Mouse (Mus musculus) embryonic facial prominence, embryonic 15.5 days (tissue): ENCODE results near the gene Hipk3. TPM values are rescaled to one million over a fixed set of nuclear protein-coding genes. Genes with fewer than 3 reads are reported as not detected.

ENCODE experiments used
- ATAC-seq: fragments of 200-750 bp; cut with Nextera tagmentation; 2 replicates; pipeline ENCODE4 v1.8.0; 2017; ENCODE audit warnings: low read depth, moderate TSS enrichment; ENCODE audit not compliant: insufficient number of reproducible peaks, low FRiP score, low TSS enrichment
- H3K27ac ChIP-seq: fragments of 300-500 bp; sonication (generic); replicated peaks from 2 replicates; pipeline ENCODE4 v1.5.1; 2015; ENCODE audit warnings: mild to moderate bottlenecking, inconsistent platforms
- H3K27me3 ChIP-seq: fragments of 300-500 bp; sonication (generic); 2 replicates; pipeline ENCODE4 v1.6.1; 2015; ENCODE audit warnings: inconsistent platforms
- H3K36me3 ChIP-seq: fragments of 300-500 bp; sonication (generic); 2 replicates; pipeline ENCODE4 v1.6.1; 2015; ENCODE audit warnings: mild to moderate bottlenecking, inconsistent platforms
- H3K4me1 ChIP-seq: fragments of 300-500 bp; sonication (generic); 2 replicates; pipeline ENCODE4 v1.6.1; 2015; ENCODE audit warnings: inconsistent platforms
- H3K4me2 ChIP-seq: fragments of 300-500 bp; sonication (generic); replicated peaks from 2 replicates; pipeline ENCODE4 v1.6.1; 2015; ENCODE audit warnings: mild to moderate bottlenecking, inconsistent platforms
- H3K4me3 ChIP-seq: fragments of 300-500 bp; sonication (generic); replicated peaks from 2 replicates; pipeline ENCODE4 v1.5.1; 2015; ENCODE audit warnings: mild to moderate bottlenecking, inconsistent platforms
- H3K9ac ChIP-seq: fragments of 300-500 bp; sonication (generic); 2 replicates; pipeline ENCODE4 v1.6.1; 2015; ENCODE audit warnings: inconsistent platforms
- H3K9me3 ChIP-seq: fragments of 300-500 bp; sonication (generic); replicated peaks from 2 replicates; pipeline ENCODE4 v1.6.1; 2016; ENCODE audit warnings: inconsistent platforms
- WGBS: fragments of 180-500 bp; shearing (Covaris S2); methylation state at CpG from one replicate; pipeline ENCODE4 v1.1.7; 2015; 5-methylcytosine and 5-hydroxymethylcytosine counted together
- polyA plus RNA-seq: library from polyadenylated mRNA; unstranded; fragments of >200 nt; fragmentation: Nextera tagmentation; extraction: Ambion mirVana; gene quantifications from 2 replicates; pipeline ENCODE4 v1.2.1, GENCODE M21; 2015

The Hipk3 gene
- polyA plus RNA-seq, 1 experiment from 2014 or later, result 17.5 TPM

DNA sequence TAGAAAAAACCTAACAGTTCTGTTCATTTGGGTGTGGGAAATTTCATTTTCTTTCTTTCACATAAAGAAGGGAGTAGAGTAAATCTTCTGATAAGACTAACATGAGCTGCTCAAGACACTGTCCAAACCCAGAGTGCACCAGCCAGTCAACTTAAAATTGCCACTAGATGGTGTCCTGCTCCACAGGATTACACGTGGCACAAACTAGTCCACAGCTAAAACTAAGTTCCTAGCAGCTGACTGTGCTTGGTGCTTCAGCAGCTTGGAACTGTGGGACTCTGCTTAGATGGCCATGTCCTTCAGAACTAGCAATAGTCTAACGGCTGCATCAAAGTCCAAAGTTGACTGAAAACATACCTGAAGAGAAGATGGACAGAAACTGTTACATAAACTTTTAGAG is 49.5 kb downstream of the Hipk3 start:
- H3K9me3 ChIP-seq, result no peaks in the 10 kb centered on the region
- ATAC-seq, result no peak

GRCm38 (mm10) chr2:104442341-104442740 is 51.9 kb downstream of the Hipk3 start:
- Histone ChIP-seq H3K9me3 (no peaks in the 10 kb centered on the region), H3K9ac (no peak overlapping the region), H3K27ac (no peak overlapping the region), H3K4me1 (no peaks in the 10 kb centered on the region), H3K4me2 (no peak overlapping the region), H3K4me3 (no peak overlapping the region), H3K36me3 (peaks cover 24% of the 10 kb centered on the region), H3K27me3 (no peaks in the 10 kb centered on the region)
- ATAC-seq, result no peak
- whole genome bisulfite sequencing, result 61% methylated on average over 4 of the region's 4 CpGs

More for the DNA sequence above, 49.5 kb downstream of the Hipk3 start:
- Histone ChIP-seq H3K4me1 (no peaks in the 10 kb centered on the region), H3K9ac (no peak overlapping the region), H3K36me3 (peaks cover 12% of the 10 kb centered on the region), H3K27me3 (no peaks in the 10 kb centered on the region), H3K27ac (no peak overlapping the region), H3K4me3 (no peak overlapping the region), H3K4me2 (no peak overlapping the region)
- 33% methylated on average over 2 of the region's 2 CpGs for WGBS

DNA sequence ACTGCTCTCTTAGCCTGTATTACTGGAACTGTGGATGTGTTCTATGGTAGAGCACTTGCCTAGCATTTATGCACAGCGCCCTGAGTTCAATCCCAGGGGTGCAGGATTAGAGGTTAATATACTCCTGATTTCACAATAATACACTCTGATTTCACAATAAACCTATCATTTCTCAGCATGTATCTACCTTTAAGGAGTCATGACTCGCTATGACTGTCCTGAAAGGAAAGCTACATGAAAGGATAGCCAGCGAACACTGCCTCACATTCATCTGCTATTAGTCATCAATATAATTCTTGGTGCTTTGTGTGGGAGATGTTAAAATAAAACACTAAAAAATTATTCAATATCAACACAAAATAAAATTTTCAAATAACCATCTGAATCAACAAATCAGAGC is 58.0 kb downstream of the Hipk3 start:
- no peak overlapping the region for H3K4me2 ChIP-seq
- H3K36me3 ChIP-seq, result peaks cover 62% of the 10 kb centered on the region
- no peaks in the 10 kb centered on the region for H3K4me1 ChIP-seq
- no peaks in the 10 kb centered on the region for H3K9me3 ChIP-seq
- H3K4me3 ChIP-seq, result no peak overlapping the region
- no peaks in the 10 kb centered on the region for H3K27me3 ChIP-seq
- H3K9ac ChIP-seq, result no peak overlapping the region
- WGBS, result 92% methylated on average over 3 of the region's 3 CpGs
- ATAC-seq, result no peak
- no peak overlapping the region for H3K27ac ChIP-seq

- Histone ChIP-seq H3K36me3 (peaks cover 50% of the 10 kb centered on the region), H3K9ac (no peak overlapping the region), H3K4me3 (no peak overlapping the region), H3K27me3 (no peaks in the 10 kb centered on the region), H3K27ac (no peak overlapping the region), H3K9me3 (no peaks in the 10 kb centered on the region), H3K4me1 (no peaks in the 10 kb centered on the region), H3K4me2 (no peak overlapping the region)
- WGBS, result 82% methylated on average over 6 of the region's 6 CpGs
- ATAC-seq, result no peak
Measured at GRCm38 (mm10) chr2:104431067-104431466, 63.2 kb downstream of the Hipk3 start.

- no peak for ATAC-seq
- 0 out of 2 replicates have a peak overlapping the region, but pooled peaks have one; percentile 34 for H3K27ac ChIP-seq
- H3K9ac ChIP-seq, result no peak overlapping the region
- 58% methylated on average over 5 of the region's 5 CpGs for WGBS
- H3K4me2 ChIP-seq, result no peak overlapping the region
- no peaks in the 10 kb centered on the region for H3K4me1 ChIP-seq
- peaks cover 47% of the 10 kb centered on the region for H3K36me3 ChIP-seq
- H3K9me3 ChIP-seq, result no peaks in the 10 kb centered on the region
- no peak overlapping the region for H3K4me3 ChIP-seq
- no peaks in the 10 kb centered on the region for H3K27me3 ChIP-seq
Measured at GRCm38 (mm10) chr2:104430566-104430965, 63.7 kb downstream of the Hipk3 start.

- no peak for ATAC-seq
- H3K4me2 ChIP-seq, result no peak overlapping the region
- H3K4me3 ChIP-seq, result no peak overlapping the region
- no peaks in the 10 kb centered on the region for H3K4me1 ChIP-seq
- H3K36me3 ChIP-seq, result peaks cover 17% of the 10 kb centered on the region; the same call in 1 of the 2 replicates
- H3K9ac ChIP-seq, result no peak overlapping the region
- 67% methylated on average over 3 of the region's 3 CpGs for WGBS
- no peaks in the 10 kb centered on the region for H3K9me3 ChIP-seq
- no peak overlapping the region for H3K27ac ChIP-seq
- H3K27me3 ChIP-seq, result no peaks in the 10 kb centered on the region
Measured at GRCm38 (mm10) chr2:104426112-104426511, 68.1 kb downstream of the Hipk3 start.

- ATAC-seq, result no peak
- no peaks in the 10 kb centered on the region for H3K4me1 ChIP-seq
- no peaks in the 10 kb centered on the region for H3K27me3 ChIP-seq
- H3K27ac ChIP-seq, result no peak overlapping the region
- H3K4me2 ChIP-seq, result no peak overlapping the region
- 0% methylated on average over 1 of the region's 1 CpGs for WGBS
- no peaks in the 10 kb centered on the region for H3K9me3 ChIP-seq
- no peaks in the 10 kb centered on the region for H3K36me3 ChIP-seq
- H3K9ac ChIP-seq, result no peak overlapping the region
- no peak overlapping the region for H3K4me3 ChIP-seq
Measured at GRCm38 (mm10) chr2:104422230-104422629, 72.0 kb downstream of the Hipk3 start.

DNA sequence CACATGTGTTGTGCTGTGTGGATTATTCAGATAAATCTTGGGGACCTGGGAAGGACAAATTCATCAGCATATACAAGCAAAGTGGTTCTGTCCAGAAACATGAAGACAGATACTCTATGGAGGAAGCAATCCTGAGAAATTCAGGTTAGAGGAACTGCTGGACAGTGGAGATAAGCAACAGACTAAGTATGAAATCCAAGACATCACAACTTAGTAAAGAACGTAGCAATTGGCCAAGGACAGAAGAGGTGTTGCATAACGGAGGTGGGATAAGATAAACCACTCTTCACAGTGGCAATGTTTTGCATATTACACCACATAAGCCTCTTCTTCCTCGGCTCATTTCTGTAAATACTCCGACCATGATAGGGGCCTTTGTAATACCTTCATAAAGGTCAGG is 73.4 kb downstream of the Hipk3 start:
- Histone ChIP-seq H3K27me3 (no peaks in the 10 kb centered on the region), H3K36me3 (no peaks in the 10 kb centered on the region), H3K4me3 (no peak overlapping the region), H3K27ac (no peak overlapping the region), H3K9ac (no peak overlapping the region), H3K9me3 (no peaks in the 10 kb centered on the region), H3K4me2 (no peak overlapping the region), H3K4me1 (no peaks in the 10 kb centered on the region)
- 82% methylated on average over 4 of the region's 4 CpGs for WGBS
- ATAC-seq, result no peak

DNA sequence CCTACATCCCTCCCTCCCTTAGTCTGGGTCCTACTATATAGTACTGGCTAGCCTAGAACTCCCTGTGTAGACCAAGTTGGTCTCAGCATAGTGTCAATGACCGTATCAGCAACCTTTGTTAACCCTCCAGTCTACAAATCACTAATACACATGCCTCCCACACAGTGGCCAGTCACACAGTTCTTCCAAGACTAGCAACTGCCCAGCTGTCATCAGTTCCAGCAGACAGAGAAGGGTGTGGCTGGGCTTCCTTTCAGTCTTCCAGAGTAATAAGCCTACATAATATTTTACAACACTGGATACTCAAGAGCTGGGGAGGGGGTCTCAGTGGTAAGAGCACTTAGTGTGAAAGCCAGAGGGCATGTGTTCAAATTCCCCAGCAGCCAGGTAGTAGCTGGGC is 74.2 kb downstream of the Hipk3 start:
- ATAC-seq, result no peak
- 82% methylated on average over 1 of the region's 1 CpGs for WGBS
- Histone ChIP-seq H3K4me1 (no peaks in the 10 kb centered on the region), H3K27me3 (no peaks in the 10 kb centered on the region), H3K27ac (no peak overlapping the region), H3K4me3 (no peak overlapping the region), H3K36me3 (no peaks in the 10 kb centered on the region), H3K9ac (no peak overlapping the region), H3K9me3 (no peaks in the 10 kb centered on the region), H3K4me2 (no peak overlapping the region)

DNA sequence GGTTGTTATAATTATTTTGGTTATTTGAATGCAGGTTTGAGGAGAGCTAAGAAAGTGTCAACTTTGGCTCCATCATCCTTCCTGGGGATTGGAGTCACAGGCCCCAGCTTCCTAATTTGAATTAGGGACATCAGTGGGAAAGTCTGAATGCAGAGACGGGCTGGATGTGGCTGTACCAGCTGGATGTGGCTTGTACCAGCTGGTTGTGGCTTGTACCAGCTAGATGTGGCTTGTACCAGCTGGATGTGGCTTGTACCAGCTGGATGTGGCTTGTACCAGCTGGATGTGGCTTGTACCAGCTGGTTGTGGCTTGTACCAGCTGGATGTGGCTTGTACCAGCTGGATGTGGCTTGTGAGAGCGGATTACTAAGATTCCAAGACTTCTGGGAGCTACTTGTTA is 74.8 kb downstream of the Hipk3 start:
- Histone ChIP-seq H3K4me3 (no peak overlapping the region), H3K4me1 (no peaks in the 10 kb centered on the region), H3K4me2 (no peak overlapping the region), H3K9me3 (no peaks in the 10 kb centered on the region), H3K36me3 (no peaks in the 10 kb centered on the region), H3K9ac (no peak overlapping the region), H3K27ac (no peak overlapping the region), H3K27me3 (no peaks in the 10 kb centered on the region)
- WGBS, result 72% methylated on average over 2 of the region's 2 CpGs
- ATAC-seq, result no peak

DNA sequence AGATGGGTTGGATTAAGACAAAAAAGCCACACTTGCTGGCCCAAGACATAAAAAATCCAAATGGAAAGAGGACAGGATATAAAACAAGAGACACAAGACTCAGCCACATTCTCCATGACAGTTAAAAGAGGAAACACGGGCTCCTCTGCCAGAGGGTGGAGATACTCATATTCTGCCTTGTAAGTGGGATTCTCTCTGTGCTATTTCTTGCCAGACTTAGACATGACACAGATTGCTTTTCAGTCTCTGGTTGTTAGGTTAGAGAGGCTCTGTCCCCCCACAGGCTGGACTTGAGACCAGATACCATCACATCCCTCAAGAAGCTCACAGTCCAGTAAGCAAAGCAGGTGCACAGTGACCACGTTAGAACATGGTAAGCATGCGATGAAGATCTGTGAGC is 81.2 kb downstream of the Hipk3 start:
- Histone ChIP-seq H3K27me3 (peaks cover 46% of the 10 kb centered on the region), H3K4me3 (no peak overlapping the region), H3K4me2 (no peak overlapping the region), H3K27ac (no peak overlapping the region), H3K4me1 (peaks cover 16% of the 10 kb centered on the region), H3K9me3 (no peaks in the 10 kb centered on the region), H3K9ac (no peak overlapping the region), H3K36me3 (no peaks in the 10 kb centered on the region)
- no peak for ATAC-seq
- 76% methylated on average over 3 of the region's 3 CpGs for WGBS

- Histone ChIP-seq H3K4me3 (no peak overlapping the region), H3K27me3 (peaks cover 50% of the 10 kb centered on the region), H3K36me3 (no peaks in the 10 kb centered on the region), H3K9me3 (no peaks in the 10 kb centered on the region), H3K9ac (no peak overlapping the region), H3K4me2 (no peak overlapping the region), H3K4me1 (peaks cover 16% of the 10 kb centered on the region), H3K27ac (no peak overlapping the region)
- no peak for ATAC-seq
- WGBS, result 24% methylated on average over 4 of the region's 4 CpGs
Measured at GRCm38 (mm10) chr2:104412496-104412895, 81.8 kb downstream of the Hipk3 start.
